21 mouse cellular contexts compared by ENCODE assay signal in the genomic region with DNA sequence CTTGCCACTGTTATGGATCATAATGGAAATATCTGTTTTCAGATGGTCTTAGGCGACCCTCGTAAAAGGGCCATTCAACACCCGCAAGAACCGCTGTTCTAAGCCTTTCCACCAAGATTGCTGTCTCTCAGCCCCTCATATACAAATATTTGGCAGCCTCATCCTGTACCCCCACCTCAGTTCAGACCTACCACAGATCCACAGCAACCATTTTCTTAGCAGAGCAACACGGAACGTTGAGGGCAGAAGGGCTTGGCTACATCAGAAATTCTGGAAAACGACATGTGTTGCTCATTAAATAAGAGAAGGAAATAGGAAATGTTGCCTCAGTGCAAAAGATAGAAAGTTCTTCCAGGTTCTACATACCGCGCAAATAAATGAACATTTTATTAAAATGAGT. TPM values are rescaled to one million over a fixed set of nuclear protein-coding genes. Genes with fewer than 3 reads are reported as not detected.
DNase-seq lines count a peak whose midpoint lies in the region; ATAC-seq and TF ChIP-seq lines count a peak whose summit lies in the region.
"Had no signal": no experiment of that assay in that cellular context is flagged by ENCODE, and none has a peak within 500 bp of the region (broad histone marks: within the 10 kb centered on the region; RNA-seq: fewer than 3 reads in every experiment).

No protein-coding gene starts in this region.

- TF ChIP-seq CTCF in lung, embryonic 14.5 days (IDR thresholded peaks at IDR 0.05; ENCODE audit: low read depth): no peak

- H3K36me3 ChIP-seq in embryonic facial prominence, embryonic 11.5 days (replicated peaks; ENCODE audit: control insufficient read depth, insufficient read depth, low read depth, low read length): no peaks in the 10 kb centered on the region
- H3K36me3 ChIP-seq in embryonic facial prominence, embryonic 10.5 days (replicated peaks): no peaks in the 10 kb centered on the region
- no peaks in the 10 kb centered on the region for H3K36me3 ChIP-seq in lung, embryonic 14.5 days (ENCODE audit: insufficient read depth)
- H3K36me3 ChIP-seq in limb, embryonic 13.5 days: no peaks in the 10 kb centered on the region
- H3K36me3 ChIP-seq: forebrain, embryonic 12.5 days; hindbrain, embryonic 15.5 days had no signal

- peak; percentile 23 for DNase-seq in embryonic facial prominence, embryonic 11.5 days (ENCODE audit: low spot score)
- DNase-seq in embryonic facial prominence, embryonic 10.5 days (ENCODE audit: low spot score): no peak
- DNase-seq in lung, embryonic 14.5 days: no peak
- DNase-seq in lung, postnatal 36 days: no peak
- DNase-seq in gastrocnemius, postnatal 10 days: no peak
- no peak for DNase-seq in spleen, postnatal 36 days (ENCODE audit: low spot score in 2 of 2)
- DNase-seq in thymus, postnatal 4 days: no peak
- DNase-seq: adrenal gland, adult 8-10 months; cerebellum, adult 18-20 months; cerebellum, postnatal 14 days; kidney, adult 11 months; kidney, postnatal 14 days; layer of hippocampus, postnatal 36 days; lung, postnatal 10 days; spleen, adult 18-20 months; thymus, adult 2 months had no signal

- 70% methylated on average over 9 of the region's 9 CpGs for WGBS in embryonic facial prominence, embryonic 11.5 days
- WGBS in embryonic facial prominence, embryonic 10.5 days: 82% methylated on average over 9 of the region's 9 CpGs
- 64% methylated on average over 9 of the region's 9 CpGs for WGBS in lung, embryonic 14.5 days
- WGBS in limb, embryonic 13.5 days: 41% methylated on average over 9 of the region's 9 CpGs

- no peaks in the 10 kb centered on the region for H3K27me3 ChIP-seq in embryonic facial prominence, embryonic 11.5 days (ENCODE audit: control insufficient read depth, insufficient read depth, low read length)
- no peaks in the 10 kb centered on the region for H3K27me3 ChIP-seq in embryonic facial prominence, embryonic 10.5 days (replicated peaks; ENCODE audit: low read depth, poor library complexity, severe bottlenecking)
- no peaks in the 10 kb centered on the region for H3K27me3 ChIP-seq in lung, embryonic 14.5 days (ENCODE audit: insufficient read depth, low read length)
- no peaks in the 10 kb centered on the region for H3K27me3 ChIP-seq in limb, embryonic 13.5 days
- H3K27me3 ChIP-seq: forebrain, embryonic 12.5 days; hindbrain, embryonic 15.5 days had no signal

- no peak overlapping the region for H3K4me2 ChIP-seq in embryonic facial prominence, embryonic 11.5 days (ENCODE audit: low read depth, low read length)
- no peak overlapping the region for H3K4me2 ChIP-seq in lung, embryonic 14.5 days
- H3K4me2 ChIP-seq in limb, embryonic 13.5 days (replicated peaks): peak overlapping the region; percentile 16; the same call in 1 of the 2 replicates
- H3K4me2 ChIP-seq: forebrain, embryonic 12.5 days; hindbrain, embryonic 15.5 days; midbrain, embryonic 11.5 days had no signal

- H3K9me3 ChIP-seq in embryonic facial prominence, embryonic 11.5 days (replicated peaks; ENCODE audit: control insufficient read depth, low read length): no peaks in the 10 kb centered on the region
- H3K9me3 ChIP-seq in embryonic facial prominence, embryonic 10.5 days: no peaks in the 10 kb centered on the region
- no peaks in the 10 kb centered on the region for H3K9me3 ChIP-seq in lung, embryonic 14.5 days (ENCODE audit: low read depth, low read length)
- H3K9me3 ChIP-seq in limb, embryonic 13.5 days: no peaks in the 10 kb centered on the region
- H3K9me3 ChIP-seq: forebrain, embryonic 12.5 days; hindbrain, embryonic 15.5 days had no signal

- ATAC-seq in embryonic facial prominence, embryonic 11.5 days (replicated peaks; ENCODE audit: insufficient number of reproducible peaks, low FRiP score, low TSS enrichment, low read depth): no peak
- ATAC-seq in lung, embryonic 14.5 days (ENCODE audit: insufficient read depth): no peak
- ATAC-seq in limb, embryonic 13.5 days (ENCODE audit: low FRiP score, low read depth): no peak
- ATAC-seq: activated CD4-positive, CD25-positive, alpha-beta regulatory T cell, adult 4 months had no signal

- no peak overlapping the region for H3K4me3 ChIP-seq in embryonic facial prominence, embryonic 11.5 days (ENCODE audit: low read depth, low read length)
- no peak overlapping the region for H3K4me3 ChIP-seq in embryonic facial prominence, embryonic 10.5 days
- H3K4me3 ChIP-seq in lung, embryonic 14.5 days (ENCODE audit: low read depth, low read length): no peak overlapping the region
- H3K4me3 ChIP-seq in limb, embryonic 13.5 days: no peak overlapping the region
- H3K4me3 ChIP-seq: forebrain, embryonic 12.5 days; hindbrain, embryonic 15.5 days had no signal

- no peaks in the 10 kb centered on the region for H3K4me1 ChIP-seq in embryonic facial prominence, embryonic 11.5 days (ENCODE audit: control insufficient read depth, insufficient read depth, low read length)
- peaks cover 14% of the 10 kb centered on the region for H3K4me1 ChIP-seq in embryonic facial prominence, embryonic 10.5 days
- no peaks in the 10 kb centered on the region for H3K4me1 ChIP-seq in lung, embryonic 14.5 days (ENCODE audit: insufficient read depth)
- peaks cover 29% of the 10 kb centered on the region for H3K4me1 ChIP-seq in limb, embryonic 13.5 days
- H3K4me1 ChIP-seq: forebrain, embryonic 12.5 days; hindbrain, embryonic 15.5 days had no signal

- no peak overlapping the region for H3K27ac ChIP-seq in embryonic facial prominence, embryonic 11.5 days (replicated peaks; ENCODE audit: low read depth, low read length)
- no peak overlapping the region for H3K27ac ChIP-seq in embryonic facial prominence, embryonic 10.5 days (replicated peaks)
- H3K27ac ChIP-seq in lung, embryonic 14.5 days (ENCODE audit: low read depth): peak overlapping the region; percentile 2
- H3K27ac ChIP-seq in limb, embryonic 13.5 days: 0 out of 2 replicates have a peak overlapping the region, but pooled peaks have one; percentile 22
- H3K27ac ChIP-seq: forebrain, embryonic 12.5 days; hindbrain, embryonic 15.5 days had no signal

- no peak overlapping the region for H3K9ac ChIP-seq in embryonic facial prominence, embryonic 11.5 days (replicated peaks; ENCODE audit: low read length)
- H3K9ac ChIP-seq in lung, embryonic 14.5 days: no peak overlapping the region
- H3K9ac ChIP-seq in limb, embryonic 13.5 days: no peak overlapping the region
- H3K9ac ChIP-seq: forebrain, embryonic 12.5 days; hindbrain, embryonic 15.5 days had no signal

RNA-seq across cellular contexts. Expression of gene Trim45, which starts 11.0 kb away (rescaled TPM):
- polyA plus RNA-seq in embryonic facial prominence, embryonic 11.5 days (2014; fragmentation: Nextera tagmentation; extraction: Ambion mirVana): 4.3 and 5.2 TPM in 2 replicates
- 5.7 and 6.3 TPM in 2 replicates for polyA plus RNA-seq in embryonic facial prominence, embryonic 10.5 days (2016; fragmentation: Nextera tagmentation; extraction: Ambion mirVana)
- 2.8 and 4.3 TPM in 2 replicates for polyA plus RNA-seq in lung, embryonic 14.5 days (2014; fragmentation: Nextera tagmentation; extraction: Ambion mirVana)
- 6.9 and 7.3 TPM in 2 replicates for polyA plus RNA-seq in limb, embryonic 13.5 days (2015; fragmentation: Nextera tagmentation; extraction: Ambion mirVana)
- 1 to 10 TPM; 7.8 to 9.0 TPM for total RNA-seq in gastrocnemius, postnatal 10 days (2021)

RNA-seq across cellular contexts. Expression of gene Ttf2, which starts 58.4 kb away (rescaled TPM):
- 23.0 and 25.0 TPM in 2 replicates for polyA plus RNA-seq in embryonic facial prominence, embryonic 11.5 days (2014; fragmentation: Nextera tagmentation; extraction: Ambion mirVana)
- 28.1 and 31.4 TPM in 2 replicates for polyA plus RNA-seq in embryonic facial prominence, embryonic 10.5 days (2016; fragmentation: Nextera tagmentation; extraction: Ambion mirVana)
- 26.4 and 27.7 TPM in 2 replicates for polyA plus RNA-seq in lung, embryonic 14.5 days (2014; fragmentation: Nextera tagmentation; extraction: Ambion mirVana)
- 16.8 and 17.5 TPM in 2 replicates for polyA plus RNA-seq in limb, embryonic 13.5 days (2015; fragmentation: Nextera tagmentation; extraction: Ambion mirVana)
- total RNA-seq in gastrocnemius, postnatal 10 days (2021): 1 to 10 TPM; 5.0 to 5.6 TPM

Comparison
In these comparisons a context has a peak if more than half of its experiments do, and no peak if none do; other contexts are left out.
1. H3K27ac ChIP-seq: peak in lung, embryonic 14.5 days (single experiment) and limb, embryonic 13.5 days (single experiment); none in embryonic facial prominence, embryonic 11.5 days (single experiment) and embryonic facial prominence, embryonic 10.5 days (single experiment).